Mouse (Mus musculus) CD4-positive naive resting alpha-beta T cell, adult 57 days (primary cell): ENCODE measurements around the gene Utp3. TPM values are rescaled to one million over a fixed set of nuclear protein-coding genes. Genes with fewer than 3 reads are reported as not detected.

Source experiments
- total RNA-seq: library from RNA; stranded (reverse); gene quantifications from one replicate; pipeline ENCODE4 v1.2.4, GENCODE M21; 2023

Gene Utp3
- total RNA-seq, result 52.7 TPM

GRCm38 (mm10) chr5:88554086-88554886, at the start of gene Utp3:
Utp3 (plus strand) TSS chr5:88554462.

DNA sequence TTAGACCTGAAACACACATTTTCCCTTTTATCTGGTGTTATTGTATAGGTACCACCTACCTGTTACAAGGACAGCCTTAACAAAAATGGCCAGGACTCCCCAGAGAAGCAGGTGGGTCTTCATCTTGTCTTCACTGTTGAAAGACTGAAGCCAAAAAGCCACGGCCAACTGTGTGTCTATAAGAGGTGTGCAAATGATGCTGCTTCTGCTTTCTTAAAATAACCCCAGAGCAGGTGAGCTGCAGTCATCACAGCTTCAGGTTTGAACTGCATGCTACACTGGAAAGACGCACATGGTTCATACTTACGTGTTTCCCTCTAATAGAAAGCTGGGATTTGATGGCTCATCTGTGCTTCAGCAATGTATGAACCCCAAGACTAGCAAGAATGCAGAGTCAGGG, 26.6 kb upstream of the Utp3 start, which contains the start of gene Jchain:
TSS of gene Jchain (minus strand) at position 235 of the 400 bp plus-strand sequence.

DNA sequence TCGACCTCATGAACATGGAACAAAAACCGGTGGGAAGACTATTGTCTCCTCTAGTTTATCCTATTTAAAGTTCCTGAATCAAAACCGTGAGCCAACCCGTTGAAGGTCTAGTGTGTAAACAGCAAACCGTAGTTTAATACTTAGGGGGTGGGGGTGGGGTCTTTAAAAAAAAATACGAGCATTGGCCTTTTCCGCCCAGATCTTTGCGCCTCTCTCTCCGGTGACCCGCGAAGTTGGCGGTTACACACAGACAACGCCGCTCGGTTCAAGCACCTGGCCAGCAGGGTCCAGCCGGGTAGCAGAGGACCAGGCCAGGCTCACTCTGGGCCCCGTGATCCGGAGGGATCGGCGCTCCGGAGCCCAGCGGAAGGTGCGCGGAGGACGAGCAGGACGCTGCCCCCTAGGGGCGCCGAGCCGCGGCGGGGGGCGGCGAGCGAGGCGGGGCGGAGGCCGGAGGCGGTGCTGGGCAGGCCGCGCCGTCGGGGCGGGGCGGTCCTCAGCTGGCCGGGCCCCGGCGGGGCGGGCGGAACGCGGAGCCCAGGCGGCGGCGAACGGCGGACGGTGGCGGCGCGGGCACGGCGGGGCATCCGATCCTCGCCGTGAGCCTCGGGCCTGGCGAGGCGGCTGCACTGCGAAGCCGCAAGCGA, 10.4 kb downstream of the Utp3 start, which contains the start of gene Rufy3:
TSS of gene Rufy3 (plus strand) at position 540 of the 647 bp plus-strand sequence.

Other genes starting within 250 kb of the Utp3 start
- gene Prol1, start 237.2 kb upstream of the Utp3 start, total RNA-seq, result not detected
- not detected for gene Amtn, start 178.4 kb upstream of the Utp3 start, total RNA-seq
- gene Ambn, start 98.5 kb upstream of the Utp3 start, total RNA-seq, result not detected
- gene Enam, start 66.5 kb upstream of the Utp3 start, total RNA-seq, result not detected
- 50.5 TPM for gene Jchain, start 26.6 kb upstream of the Utp3 start, total RNA-seq
- 5.9 TPM for gene Rufy3, start 10.6 kb downstream of the Utp3 start, total RNA-seq
- gene Grsf1, start 121.7 kb downstream of the Utp3 start, total RNA-seq, result 41.4 TPM
- gene Mob1b, start 166.4 kb downstream of the Utp3 start, total RNA-seq, result 23.4 TPM
- 26.8 TPM for gene Dck, start 210.5 kb downstream of the Utp3 start, total RNA-seq